Mouse (Mus musculus) heart, postnatal 0 days (tissue): Measurements from ENCODE around the gene Tiam2. TPM values are rescaled to one million over a fixed set of nuclear protein-coding genes. Genes with fewer than 3 reads are reported as not detected.

Experiments used
- ATAC-seq: fragments of 200-750 bp; cut with Nextera tagmentation; 2 replicates; pipeline ENCODE4 v1.8.0; 2017; ENCODE audit warnings: low read depth, moderate number of reproducible peaks, moderate library complexity; ENCODE audit not compliant: insufficient read depth
- DNase-seq: peaks from one replicate; pipeline ENCODE4 v3.0.0-alpha.2; 2016; ENCODE audit warnings: low spot score
- H3K27ac ChIP-seq: fragments of 300-500 bp; sonication (generic); 2 replicates; pipeline ENCODE4 v1.5.1; 2014; ENCODE audit warnings: low read depth, mild to moderate bottlenecking
- H3K27me3 ChIP-seq: fragments of 300-500 bp; sonication (generic); 2 replicates; pipeline ENCODE4 v1.6.1; 2014; ENCODE audit warnings: low read length, mixed read lengths; ENCODE audit not compliant: control insufficient read depth, insufficient read depth
- H3K36me3 ChIP-seq: fragments of 300-500 bp; sonication (generic); replicated peaks from 2 replicates; pipeline ENCODE4 v1.6.1; 2014; ENCODE audit warnings: low read length, mixed read lengths; ENCODE audit not compliant: control insufficient read depth, insufficient read depth
- H3K4me1 ChIP-seq: fragments of 300-500 bp; sonication (generic); 2 replicates; pipeline ENCODE4 v1.6.1; 2014; ENCODE audit warnings: antibody characterized with exemption; ENCODE audit not compliant: control insufficient read depth, insufficient read depth
- H3K4me2 ChIP-seq: fragments of 300-500 bp; sonication (generic); 2 replicates; pipeline ENCODE4 v1.6.1; 2014; ENCODE audit warnings: low read depth, mild to moderate bottlenecking, low read length, moderate library complexity
- H3K4me3 ChIP-seq: fragments of 300-500 bp; sonication (generic); 2 replicates; pipeline ENCODE4 v1.5.1; 2014; ENCODE audit warnings: low read depth, low read length
- H3K9ac ChIP-seq: fragments of 300-500 bp; sonication (generic); replicated peaks from 2 replicates; pipeline ENCODE4 v1.6.1; 2014; ENCODE audit warnings: low read depth, low read length, mixed read lengths
- H3K9me3 ChIP-seq: fragments of 300-500 bp; sonication (generic); replicated peaks from 2 replicates; pipeline ENCODE4 v1.6.1; 2016; ENCODE audit warnings: low read length; ENCODE audit not compliant: control insufficient read depth
- CTCF ChIP-seq: IDR thresholded peaks from 2 replicates; pipeline ENCODE4 v1.5.1; 2016; ENCODE audit warnings: antibody characterized with exemption, control low read depth, low read depth
- EP300 ChIP-seq: IDR thresholded peaks from 2 replicates; pipeline ENCODE4 v1.6.1; 2016; ENCODE audit warnings: antibody characterized with exemption, low read depth
- WGBS: fragments of 180-500 bp; shearing (Covaris S2); extraction: QIAGEN DNeasy Blood & Tissue Kit; methylation state at CpG from one replicate; pipeline ENCODE4 v1.1.7; 2014; 5-methylcytosine and 5-hydroxymethylcytosine counted together
- polyA plus RNA-seq: library from polyadenylated mRNA; unstranded; fragments of >200 nt; fragmentation: Nextera tagmentation; extraction: Ambion mirVana; gene quantifications from 2 replicates; pipeline ENCODE4 v1.2.1, GENCODE M21; 2015
- total RNA-seq: library from RNA; depleted of rRNA; stranded (reverse); fragments of >200 nt; gene quantifications from 2 replicates; pipeline ENCODE4 v1.2.3, GENCODE M21; 2014; ENCODE audit warnings: low replicate concordance

Tiam2 gene
- total and polyA plus RNA-seq, 2 experiments from 2014 or later: 1.7 to 3.6 TPM

DNA sequence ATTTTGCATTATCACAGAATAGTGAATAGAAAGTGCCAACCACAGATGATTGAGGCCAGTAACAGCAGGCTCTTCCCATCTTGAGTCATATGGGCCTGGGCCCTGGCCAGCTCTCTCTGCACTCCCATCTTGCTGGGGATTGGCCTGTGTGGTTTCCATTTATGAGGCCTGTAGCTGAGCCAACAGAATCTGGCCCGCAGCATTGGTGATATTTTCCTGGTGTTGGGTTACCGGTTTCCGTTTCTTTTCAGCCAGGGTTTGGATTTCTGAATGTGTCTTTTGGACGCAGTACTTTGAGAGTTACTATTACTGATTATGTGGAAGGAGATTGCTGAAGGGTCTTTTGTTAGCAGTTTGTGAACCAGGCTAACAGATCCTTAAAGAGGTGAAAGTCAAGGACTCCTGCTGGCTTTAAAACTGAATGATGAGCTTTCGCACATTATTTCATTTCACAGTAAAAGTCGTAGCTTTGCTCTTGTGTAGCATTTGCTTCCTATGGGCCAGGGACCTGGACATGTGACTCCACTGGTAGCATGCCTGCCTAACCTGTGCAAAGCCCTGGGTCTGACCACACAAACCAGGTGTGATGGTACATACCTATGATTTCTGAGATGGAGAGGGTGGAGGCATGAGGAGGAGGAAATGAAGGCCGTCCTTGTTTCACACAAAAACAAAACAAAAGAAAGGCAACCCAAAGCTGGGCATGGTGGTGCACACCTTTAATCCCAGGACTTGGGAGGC lies 5.5 kb downstream of the Tiam2 start:
- Histone ChIP-seq H3K4me3 (no peak overlapping the region), H3K27ac (no peak overlapping the region), H3K9ac (no peak overlapping the region), H3K36me3 (no peaks in the 10 kb centered on the region), H3K9me3 (no peaks in the 10 kb centered on the region), H3K27me3 (no peaks in the 10 kb centered on the region), H3K4me2 (no peak overlapping the region), H3K4me1 (no peaks in the 10 kb centered on the region)
- no peak for TF ChIP-seq EP300
- TF ChIP-seq CTCF: no peak
- 72% methylated on average over 7 of the region's 7 CpGs for WGBS
- peak; percentile 30 for DNase-seq
- peak; percentile 63 for ATAC-seq

GRCm38 (mm10) chr17:3336161-3336739 lies 9.9 kb downstream of the Tiam2 start:
- WGBS: 77% methylated on average over 7 of the region's 7 CpGs
- Histone ChIP-seq H3K4me2 (no peak overlapping the region), H3K36me3 (no peaks in the 10 kb centered on the region), H3K9ac (no peak overlapping the region), H3K27me3 (no peaks in the 10 kb centered on the region), H3K9me3 (no peaks in the 10 kb centered on the region), H3K4me1 (no peaks in the 10 kb centered on the region), H3K27ac (no peak overlapping the region), H3K4me3 (no peak overlapping the region)
- ATAC-seq (no peak), DNase-seq (no peak)
- TF ChIP-seq CTCF: no peak
- TF ChIP-seq EP300: no peak

DNA sequence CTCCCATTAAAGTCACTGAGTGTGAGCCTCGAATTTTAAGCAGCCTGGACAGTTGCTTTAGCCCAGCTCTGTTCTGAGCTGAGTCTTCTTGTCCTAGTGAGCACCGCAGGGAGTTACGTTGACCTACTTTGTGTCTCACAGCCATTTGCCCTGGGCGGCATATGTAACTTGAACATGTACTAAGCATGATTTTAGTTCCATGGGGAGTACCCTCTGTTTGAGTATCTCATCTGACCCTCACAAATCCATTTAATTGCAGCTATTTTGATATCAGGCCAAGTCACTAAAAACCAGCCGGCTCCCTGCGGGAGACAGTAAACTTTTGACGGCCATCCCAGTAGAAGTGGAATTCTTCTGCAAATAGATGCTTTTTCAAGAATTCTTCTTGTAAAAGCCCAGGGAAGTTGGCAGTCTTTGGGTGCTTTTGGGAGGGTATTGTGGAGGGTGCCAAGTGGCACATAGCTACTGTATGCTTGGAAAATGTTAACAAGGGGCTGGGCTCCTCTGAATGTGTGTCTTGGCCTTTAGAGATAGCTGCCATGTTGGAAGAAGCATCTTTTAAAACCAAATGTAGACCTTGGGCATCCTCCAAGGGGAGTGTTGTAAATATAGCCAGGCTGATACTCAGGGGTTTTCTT lies 10.6 kb downstream of the Tiam2 start:
- TF ChIP-seq CTCF: no peak
- no peak for TF ChIP-seq EP300
- ATAC-seq: no peak

DNA sequence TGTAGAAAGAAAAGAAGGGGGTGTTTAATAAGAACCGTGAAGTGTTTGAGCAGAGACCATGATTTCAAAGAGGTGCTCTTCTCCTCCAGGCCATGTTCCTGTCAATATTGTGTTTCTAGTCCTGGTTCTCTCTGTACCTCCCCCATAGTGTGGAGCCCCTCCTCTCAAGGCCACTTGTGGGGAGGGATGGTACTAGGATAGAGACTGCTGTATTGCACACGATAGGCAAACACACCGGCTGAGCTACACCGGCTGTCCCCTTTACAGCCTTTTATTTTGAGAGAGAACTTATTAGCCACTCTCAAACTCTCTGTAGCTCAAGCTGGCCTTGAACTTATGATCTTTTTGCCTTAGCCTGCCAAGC lies 11.1 kb downstream of the Tiam2 start:
- ATAC-seq: no peak
- TF ChIP-seq EP300 (no peak), CTCF (no peak)
- H3K36me3 ChIP-seq: no peaks in the 10 kb centered on the region
- 82% methylated on average over 4 of the region's 4 CpGs for WGBS
- H3K4me1 ChIP-seq: no peaks in the 10 kb centered on the region
- H3K4me2 ChIP-seq: no peak overlapping the region
- H3K27me3 ChIP-seq: no peaks in the 10 kb centered on the region
- no peak overlapping the region for H3K4me3 ChIP-seq
- no peaks in the 10 kb centered on the region for H3K9me3 ChIP-seq
- DNase-seq: no peak
- H3K27ac ChIP-seq: no peak overlapping the region
- no peak overlapping the region for H3K9ac ChIP-seq

More for the DNA sequence above, 10.6 kb downstream of the Tiam2 start:
- Histone ChIP-seq H3K27ac (no peak overlapping the region), H3K9ac (no peak overlapping the region), H3K4me1 (no peaks in the 10 kb centered on the region), H3K9me3 (no peaks in the 10 kb centered on the region), H3K4me2 (no peak overlapping the region), H3K4me3 (no peak overlapping the region), H3K36me3 (no peaks in the 10 kb centered on the region), H3K27me3 (no peaks in the 10 kb centered on the region)
- DNase-seq: no peak
- 76% methylated on average over 7 of the region's 7 CpGs for WGBS

GRCm38 (mm10) chr17:3338821-3339220 lies 12.4 kb downstream of the Tiam2 start:
- Histone ChIP-seq H3K9me3 (no peaks in the 10 kb centered on the region), H3K9ac (no peak overlapping the region), H3K27me3 (no peaks in the 10 kb centered on the region), H3K36me3 (no peaks in the 10 kb centered on the region), H3K4me3 (no peak overlapping the region), H3K4me2 (no peak overlapping the region), H3K27ac (no peak overlapping the region), H3K4me1 (no peaks in the 10 kb centered on the region)
- DNase-seq: no peak
- 60% methylated on average over 7 of the region's 7 CpGs for WGBS
- no peak for ATAC-seq
- TF ChIP-seq EP300 (no peak), CTCF (no peak)

DNA sequence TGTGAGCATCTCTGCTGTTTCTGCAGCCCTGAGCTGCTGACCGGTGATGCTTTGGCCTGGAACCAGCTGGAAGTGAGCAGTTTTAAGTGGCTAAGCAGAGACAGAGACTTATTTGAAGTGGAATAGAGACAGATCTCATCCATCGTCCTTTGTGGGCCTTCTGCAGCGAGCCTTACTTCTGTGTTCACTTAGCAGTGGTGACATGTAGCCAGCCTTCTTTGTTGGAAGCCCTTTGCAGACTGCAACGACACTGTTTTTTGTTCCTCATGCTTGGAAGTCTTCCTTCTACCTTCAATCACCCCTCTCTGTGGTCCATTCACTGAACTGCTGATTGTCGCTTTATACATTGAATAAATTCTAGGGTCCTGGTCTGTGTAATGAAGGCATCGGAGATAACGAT lies 18.5 kb downstream of the Tiam2 start:
- Histone ChIP-seq H3K4me3 (no peak overlapping the region), H3K9me3 (no peaks in the 10 kb centered on the region), H3K4me2 (no peak overlapping the region), H3K27me3 (no peaks in the 10 kb centered on the region), H3K4me1 (no peaks in the 10 kb centered on the region), H3K9ac (no peak overlapping the region), H3K36me3 (no peaks in the 10 kb centered on the region), H3K27ac (no peak overlapping the region)
- 70% methylated on average over 7 of the region's 7 CpGs for WGBS
- TF ChIP-seq CTCF: no peak
- no peak for TF ChIP-seq EP300
- no peak for DNase-seq
- no peak for ATAC-seq
